Comparison of ENCODE assay signal across 17 mouse cellular contexts in genomic region chr10:107240986-107241385, GRCm38 (mm10). TPM values are rescaled to one million over a fixed set of nuclear protein-coding genes. Genes with fewer than 3 reads are reported as not detected.
"Had no signal": no experiment of that assay in that cellular context is flagged by ENCODE, and none has a peak within 500 bp of the region (broad histone marks: within the 10 kb centered on the region; RNA-seq: fewer than 3 reads in every experiment).

No protein-coding gene starts in this region.

- H3K27me3 ChIP-seq: neural tube, embryonic 13.5 days; neural tube, embryonic 15.5 days; stomach, embryonic 15.5 days had no signal

- H3K4me1 ChIP-seq: neural tube, embryonic 13.5 days; neural tube, embryonic 15.5 days; stomach, embryonic 15.5 days had no signal

- H3K4me2 ChIP-seq: neural tube, embryonic 13.5 days; neural tube, embryonic 15.5 days; stomach, embryonic 15.5 days had no signal

- H3K36me3 ChIP-seq: neural tube, embryonic 13.5 days; neural tube, embryonic 15.5 days; stomach, embryonic 15.5 days had no signal

- H3K27ac ChIP-seq: neural tube, embryonic 13.5 days; neural tube, embryonic 15.5 days; stomach, embryonic 15.5 days; stomach, postnatal 0 days had no signal

- H3K4me3 ChIP-seq: neural tube, embryonic 13.5 days; neural tube, embryonic 15.5 days; stomach, embryonic 15.5 days had no signal

- H3K9ac ChIP-seq: neural tube, embryonic 13.5 days; neural tube, embryonic 15.5 days; stomach, embryonic 15.5 days had no signal

- DNase-seq: retina, postnatal 1 day; right cerebral cortex, adult 18-20 months; right cerebral cortex, postnatal 14 days; right cerebral cortex, postnatal 25 days; right cerebral cortex, postnatal 4 days; spleen, adult 18-20 months; thymus, adult 18-20 months; thymus, adult 2 months; thymus, postnatal 14 days; thymus, postnatal 25 days; thymus, postnatal 36 days; thymus, postnatal 4 days had no signal

- H3K9me3 ChIP-seq: neural tube, embryonic 13.5 days; neural tube, embryonic 15.5 days; stomach, embryonic 15.5 days had no signal

RNA-seq across cellular contexts. Expression of gene Lin7a, which starts 30.5 kb away (rescaled TPM):
- polyA plus RNA-seq: spleen, adult 2 months; thymus, adult 2 months had no signal
